Mouse (Mus musculus) large intestine, adult 2 months (tissue): ENCODE data around the gene Gpsm3. TPM values are rescaled to one million over a fixed set of nuclear protein-coding genes. Genes with fewer than 3 reads are reported as not detected.
"Not testable (repeated sequence)": the region's sequence is repeated elsewhere in the genome, so short reads cannot be mapped to it uniquely, and the experiment has no call there.

Experiments used
- DNase-seq: peaks from one replicate; pipeline ENCODE4 v3.0.0-alpha.2; 2012; ENCODE audit warnings: low read depth, low spot score
- WGBS: fragments of 180-500 bp; shearing (Covaris S2); methylation state at CpG from one replicate; pipeline ENCODE4 v1.1.7; 2018; 5-methylcytosine and 5-hydroxymethylcytosine counted together
- polyA plus RNA-seq: library from polyadenylated mRNA; depleted of rRNA; stranded (reverse); fragments of >200 nt; gene quantifications from 2 replicates; pipeline ENCODE4 v1.2.3, GENCODE M21; 2012; rRNA removed

Gpsm3 gene
- 11.2 and 11.8 TPM in 2 replicates for polyA plus RNA-seq

DNA sequence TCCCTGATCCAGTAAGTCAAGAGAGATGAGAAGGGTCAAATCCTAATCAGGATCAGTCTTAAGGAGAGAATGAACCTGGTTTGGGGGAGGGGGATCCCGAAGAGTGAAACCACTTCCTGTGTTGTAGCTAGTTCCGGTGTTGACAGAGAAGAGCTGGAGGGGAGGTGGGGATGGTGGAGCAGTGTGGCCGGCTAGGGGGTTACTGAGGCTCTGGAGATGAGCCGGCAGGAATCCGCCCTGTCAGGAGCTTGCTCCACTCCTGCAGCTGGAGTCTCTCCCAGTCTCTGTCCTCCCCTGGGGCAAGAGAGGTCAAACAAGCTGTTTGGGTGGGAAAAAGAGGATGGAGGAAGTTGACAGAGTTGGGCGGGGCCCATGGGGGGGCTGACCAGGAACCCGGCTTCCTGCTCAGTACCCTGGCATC is at the start of gene Gpsm3:
Gpsm3 (plus strand) TSS at position 126 of the 421 bp plus-strand sequence.
- DNase-seq, result no peak
- WGBS, result 15% methylated on average over 7 of the region's 7 CpGs

DNA sequence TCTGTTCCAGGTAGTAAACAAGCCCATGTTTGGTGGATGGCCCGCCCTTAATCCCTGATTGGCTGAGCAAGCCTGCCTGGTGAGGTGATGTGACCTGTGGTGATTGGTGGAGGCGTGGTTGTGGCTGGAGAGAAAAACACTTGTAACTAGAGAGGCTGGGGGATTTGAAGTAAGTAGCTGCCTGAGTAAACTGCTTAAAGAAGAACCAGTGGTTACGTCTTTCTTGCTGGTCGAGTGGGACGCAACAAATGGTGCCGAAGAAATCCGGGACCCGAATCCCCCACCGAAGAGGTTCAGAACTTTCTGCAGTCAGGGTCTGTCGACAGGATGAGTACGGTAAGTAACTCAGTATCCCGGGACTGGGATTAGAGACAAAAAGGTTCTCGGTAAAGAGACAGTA is 46.0 kb upstream of the Gpsm3 start:
- DNase-seq, result not testable (repeated sequence)
- 96% methylated on average over 13 of the region's 13 CpGs for WGBS

DNA sequence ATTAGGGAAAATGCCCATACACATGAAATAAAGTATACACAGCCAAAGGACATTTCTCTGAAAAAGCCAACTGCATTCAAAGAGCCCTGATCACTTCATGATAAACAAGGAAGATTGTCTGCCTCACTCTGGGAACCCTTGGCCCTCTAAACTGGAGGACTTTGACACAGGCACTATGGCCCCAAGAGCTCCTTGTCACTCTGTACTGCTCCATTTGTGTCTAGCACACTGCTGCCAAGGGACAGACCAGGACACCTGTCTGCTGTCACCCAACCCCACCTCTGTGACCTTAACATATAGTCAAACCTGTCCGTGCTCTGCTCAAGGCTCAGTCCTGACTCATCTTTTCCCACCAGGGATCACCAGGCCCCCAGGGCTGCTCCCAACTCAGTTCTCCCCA is 42.8 kb upstream of the Gpsm3 start:
- no peak for DNase-seq
- 74% methylated on average over 1 of the region's 1 CpGs for WGBS

DNA sequence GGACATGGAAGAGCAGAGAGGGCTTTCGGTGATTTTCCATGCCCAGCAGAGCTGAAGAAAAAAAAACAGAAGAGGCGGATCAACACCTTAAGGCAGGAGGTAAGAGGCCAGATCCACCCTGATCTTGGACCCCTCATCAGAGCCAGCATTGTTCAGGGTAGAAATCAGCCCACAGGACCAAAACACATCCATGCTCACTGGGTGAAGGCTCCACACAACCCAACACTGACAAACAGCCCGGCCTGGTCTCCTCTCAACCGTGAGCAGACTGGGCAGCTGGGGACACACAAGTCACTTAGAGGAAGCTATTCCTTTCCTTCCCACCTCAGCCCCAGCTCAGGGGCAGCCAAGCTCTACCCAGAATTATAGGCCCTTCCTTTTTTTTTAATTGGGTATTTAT is 42.0 kb upstream of the Gpsm3 start:
- 93% methylated on average over 4 of the region's 4 CpGs for WGBS
- DNase-seq, result no peak

DNA sequence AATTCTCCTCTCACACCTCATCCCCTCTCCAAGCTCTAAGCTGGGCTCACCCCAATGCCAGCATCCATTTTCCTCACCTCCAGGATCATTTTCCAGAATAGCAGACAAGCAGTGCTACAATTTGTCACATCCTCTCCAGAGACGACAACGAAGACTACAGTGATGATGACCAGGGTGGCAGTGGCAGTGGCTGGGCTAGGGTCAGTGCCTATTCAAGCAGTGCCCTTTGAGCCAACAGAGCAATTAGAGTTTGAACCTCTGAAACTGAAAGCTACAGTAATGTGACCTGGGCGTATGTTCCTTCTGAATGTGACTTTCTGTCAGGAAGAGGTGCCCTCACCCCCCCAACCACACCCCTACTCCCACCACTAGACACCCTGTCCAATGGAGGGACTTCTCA is 40.5 kb upstream of the Gpsm3 start:
- WGBS, result 70% methylated on average over 3 of the region's 3 CpGs
- DNase-seq, result no peak

DNA sequence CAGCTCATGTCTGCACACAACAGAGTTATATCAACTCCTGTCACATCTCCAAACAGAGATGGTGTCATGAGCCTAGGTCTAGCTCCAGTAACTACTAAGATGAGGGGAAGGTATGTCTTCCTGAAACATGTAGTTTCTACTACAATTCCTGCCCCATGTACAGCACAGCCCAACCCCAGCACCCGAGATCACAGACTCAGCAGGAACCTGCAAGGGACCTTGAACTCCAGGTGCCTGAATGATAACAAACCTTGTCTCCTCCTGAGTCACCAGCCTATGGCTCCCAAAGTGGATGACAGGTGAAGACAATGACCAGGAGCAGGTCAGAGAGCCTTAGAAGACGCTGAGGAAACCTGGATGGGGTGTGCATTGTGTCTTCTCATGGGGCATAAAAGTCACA is 39.8 kb upstream of the Gpsm3 start:
- 52% methylated on average over 2 of the region's 2 CpGs for WGBS
- DNase-seq, result no peak

DNA sequence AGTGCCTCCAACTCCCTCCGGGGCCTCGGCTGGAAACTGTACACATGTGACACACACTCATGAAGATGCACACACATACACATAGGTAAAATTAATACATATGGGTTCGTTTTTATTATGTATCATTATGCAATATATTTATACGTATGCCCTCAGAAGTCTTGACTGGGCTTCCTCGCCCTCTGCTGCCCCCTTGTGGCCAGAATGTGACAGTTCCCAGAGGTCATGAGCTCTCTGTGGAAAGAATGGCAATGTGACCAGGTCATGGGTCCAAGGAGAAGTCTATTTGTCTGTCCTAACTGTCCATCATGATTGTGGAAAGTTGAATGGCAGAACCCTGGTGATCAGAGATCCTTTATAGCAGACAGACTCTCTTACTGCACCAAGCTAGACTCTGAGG is 34.1 kb upstream of the Gpsm3 start:
- peak; percentile 64 for DNase-seq
- 18% methylated on average over 5 of the region's 5 CpGs for whole genome bisulfite sequencing

DNA sequence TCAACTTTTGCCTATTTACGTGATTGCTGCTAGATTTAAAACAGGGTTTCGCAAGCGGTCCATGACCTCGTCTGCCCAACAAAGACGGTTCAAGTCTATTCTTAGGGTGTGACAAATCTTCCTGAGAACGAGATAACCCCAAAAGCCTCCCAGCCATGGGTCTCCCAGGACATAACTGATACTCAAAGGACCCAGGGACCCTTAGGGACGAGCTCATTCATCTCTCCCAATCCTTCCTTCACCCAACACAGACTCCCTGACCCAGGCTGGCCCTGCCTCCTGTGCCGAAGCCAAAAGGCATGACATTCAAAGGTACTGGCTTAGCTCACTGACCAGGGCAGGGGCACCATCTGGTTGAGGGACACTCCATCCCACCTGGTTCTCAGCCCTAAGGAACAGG is 33.2 kb upstream of the Gpsm3 start:
- WGBS, result 73% methylated on average over 8 of the region's 8 CpGs
- no peak for DNase-seq

DNA sequence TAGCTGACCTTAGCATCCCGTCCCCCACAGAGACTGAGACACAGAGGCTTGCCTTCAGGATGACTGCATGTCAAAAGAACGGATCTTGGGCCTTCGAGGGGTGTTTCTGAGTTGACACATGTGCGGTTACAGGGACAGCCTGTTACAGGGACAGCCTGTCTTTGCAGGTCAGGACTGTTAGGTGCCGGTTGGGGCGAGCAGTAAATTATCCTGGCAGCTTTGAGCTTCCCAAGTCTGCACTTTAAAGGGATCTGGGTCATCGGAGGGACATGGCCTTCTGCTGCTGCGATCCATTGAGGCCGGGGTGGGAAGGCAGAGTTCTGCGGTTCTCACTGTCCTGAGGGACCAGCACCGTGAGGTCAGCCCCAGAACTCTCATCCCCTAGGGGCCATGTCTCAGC is 32.2 kb upstream of the Gpsm3 start:
- DNase-seq, result no peak
- WGBS, result 76% methylated on average over 11 of the region's 11 CpGs

DNA sequence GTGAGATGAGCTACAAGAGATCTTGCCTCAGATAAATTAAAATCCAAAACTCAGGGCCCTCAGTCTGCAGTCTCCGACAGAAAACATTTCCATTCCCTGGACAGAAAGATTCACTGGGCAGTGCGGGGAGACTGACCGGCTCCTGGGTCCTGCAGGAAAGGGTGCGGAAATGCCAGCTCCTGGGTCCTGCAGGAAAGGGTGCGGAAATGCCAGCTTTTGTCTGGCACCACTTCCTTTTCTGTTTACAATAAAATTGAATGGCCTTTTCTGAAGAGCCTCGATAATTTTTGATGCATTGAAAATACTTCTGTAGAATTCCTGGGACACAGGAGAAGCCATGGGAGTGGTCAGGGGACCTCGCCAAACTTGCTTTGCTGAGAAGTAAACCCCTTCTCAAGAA is 30.5 kb upstream of the Gpsm3 start:
- DNase-seq, result no peak
- WGBS, result 84% methylated on average over 7 of the region's 7 CpGs

DNA sequence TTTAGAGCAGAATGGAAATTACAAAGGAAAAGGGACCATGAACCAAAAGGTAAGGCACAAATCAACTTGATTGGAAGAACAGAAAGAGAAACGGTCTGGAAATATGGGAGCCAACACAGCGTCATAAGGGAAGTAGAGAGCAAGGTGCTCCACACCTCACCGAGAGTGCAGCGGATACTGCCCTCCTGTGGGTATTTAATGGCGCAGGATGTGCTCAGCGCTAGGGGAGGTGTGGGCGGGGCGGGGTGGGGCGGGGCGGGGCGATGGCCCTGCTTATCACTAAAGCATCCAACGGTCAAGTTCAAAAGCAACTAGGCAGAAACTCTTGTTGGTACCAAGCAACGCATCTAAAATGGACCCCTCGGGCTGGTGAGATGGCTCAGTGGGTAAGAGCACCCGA is 29.7 kb upstream of the Gpsm3 start:
- peak; percentile 43 for DNase-seq

DNA sequence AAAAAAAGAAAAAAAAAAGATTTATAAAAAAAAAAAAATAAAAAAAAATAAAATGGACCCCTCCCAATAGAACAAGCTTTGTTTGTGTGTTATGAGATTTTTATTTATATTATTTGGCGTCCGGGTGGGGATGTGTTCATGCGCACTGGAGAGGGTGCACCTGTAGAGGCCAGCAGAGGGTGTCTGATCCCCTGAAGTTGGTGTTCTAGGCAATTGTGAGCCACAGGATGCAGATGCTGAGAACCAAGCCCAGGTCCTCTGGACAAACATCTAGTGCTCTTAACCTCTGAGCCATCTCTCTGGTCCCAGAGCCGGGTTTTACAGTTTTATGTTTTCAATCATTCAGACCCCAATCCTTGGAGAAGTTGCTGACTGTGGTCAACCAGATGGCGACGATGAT is 29.2 kb upstream of the Gpsm3 start:
- 92% methylated on average over 6 of the region's 6 CpGs for WGBS
- DNase-seq, result no peak

More for the DNA sequence above, 29.7 kb upstream of the Gpsm3 start:
- WGBS, result 17% methylated on average over 15 of the region's 15 CpGs

DNA sequence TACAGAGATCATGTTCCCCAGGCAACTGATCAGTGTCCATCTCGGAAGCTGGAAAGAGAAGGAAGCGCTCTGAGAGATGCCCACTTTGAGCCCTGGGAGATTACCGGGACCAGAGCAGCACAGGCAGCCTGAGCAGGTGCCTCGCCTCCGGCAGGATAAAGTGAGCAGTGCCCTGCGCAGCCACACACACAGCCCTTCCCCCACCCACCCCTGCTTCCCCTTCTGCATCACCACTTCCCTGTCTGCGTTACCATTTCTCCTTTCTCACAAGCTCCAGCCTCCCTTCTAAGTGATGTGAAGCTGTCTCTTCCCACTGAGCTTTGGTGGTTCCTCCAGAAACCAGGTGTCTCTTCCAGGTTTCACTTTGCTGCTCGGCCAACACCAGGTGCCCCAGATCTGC is 28.4 kb upstream of the Gpsm3 start:
- WGBS, result 66% methylated on average over 8 of the region's 8 CpGs
- DNase-seq, result no peak

DNA sequence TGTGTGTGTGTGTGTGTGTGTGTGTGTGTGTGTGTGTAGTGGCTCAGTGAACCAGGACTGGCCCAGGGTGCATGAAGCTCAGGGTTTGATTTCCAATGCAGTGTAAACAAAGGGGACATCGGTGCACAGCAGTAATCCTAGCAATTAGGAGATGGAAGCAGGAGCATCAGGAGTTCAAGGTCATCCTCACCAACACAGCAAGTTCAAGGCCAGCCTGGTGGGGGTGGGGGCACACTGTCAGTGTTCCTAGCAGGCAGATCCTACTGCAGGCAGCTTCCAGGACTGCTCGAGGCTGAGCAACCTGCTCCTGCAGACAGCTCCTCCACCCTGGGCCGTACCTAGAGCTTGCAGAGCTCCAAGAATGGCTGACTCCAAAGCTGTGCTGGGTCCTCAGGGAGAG is 27.0 kb upstream of the Gpsm3 start:
- 59% methylated on average over 3 of the region's 3 CpGs for WGBS
- DNase-seq, result no peak

DNA sequence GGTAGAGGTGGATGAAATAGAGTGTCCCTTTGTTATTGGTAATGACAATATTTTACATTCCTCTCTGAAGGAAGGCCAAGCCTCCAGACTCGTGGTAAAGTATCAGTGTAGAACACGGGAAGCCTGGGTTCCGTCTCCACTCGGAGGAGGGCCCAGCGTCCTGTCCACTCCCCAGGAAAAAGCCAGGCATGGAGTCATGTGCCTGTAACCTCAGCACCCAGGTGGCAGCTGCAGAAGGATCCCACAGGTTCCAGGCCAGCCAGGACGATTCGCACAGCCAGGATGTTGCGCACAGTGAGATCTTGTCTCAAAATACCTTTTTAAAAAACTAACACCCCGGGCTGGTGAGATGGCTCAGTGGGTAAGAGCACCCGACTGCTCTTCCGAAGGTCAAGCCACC is 26.3 kb upstream of the Gpsm3 start:
- WGBS, result 73% methylated on average over 11 of the region's 11 CpGs
- DNase-seq, result no peak

DNA sequence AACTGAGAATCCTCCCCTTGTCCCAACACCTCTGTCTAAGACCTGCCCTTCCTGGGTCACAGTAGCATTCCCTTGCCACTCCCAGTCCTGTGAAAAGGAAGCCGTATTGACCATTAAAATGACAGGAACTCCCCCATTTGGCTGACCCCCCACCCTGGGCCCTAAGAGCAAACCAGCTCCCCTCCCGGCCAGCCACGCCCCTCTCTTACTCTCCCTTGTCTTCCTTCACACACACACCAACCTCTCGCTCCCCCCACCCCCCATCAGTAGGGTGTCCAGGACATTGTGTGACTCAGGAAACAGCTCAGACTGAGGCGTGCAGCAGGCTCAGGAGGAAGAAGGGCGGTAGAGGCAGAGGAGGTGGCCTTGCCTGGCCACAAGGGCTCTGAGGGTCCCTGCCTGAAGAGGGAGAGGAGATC is 25.6 kb upstream of the Gpsm3 start, which contains the start of gene Notch4:
Notch4 (plus strand) TSS at position 266 of the 419 bp plus-strand sequence.
- WGBS, result 8% methylated on average over 6 of the region's 6 CpGs
- no peak for DNase-seq

DNA sequence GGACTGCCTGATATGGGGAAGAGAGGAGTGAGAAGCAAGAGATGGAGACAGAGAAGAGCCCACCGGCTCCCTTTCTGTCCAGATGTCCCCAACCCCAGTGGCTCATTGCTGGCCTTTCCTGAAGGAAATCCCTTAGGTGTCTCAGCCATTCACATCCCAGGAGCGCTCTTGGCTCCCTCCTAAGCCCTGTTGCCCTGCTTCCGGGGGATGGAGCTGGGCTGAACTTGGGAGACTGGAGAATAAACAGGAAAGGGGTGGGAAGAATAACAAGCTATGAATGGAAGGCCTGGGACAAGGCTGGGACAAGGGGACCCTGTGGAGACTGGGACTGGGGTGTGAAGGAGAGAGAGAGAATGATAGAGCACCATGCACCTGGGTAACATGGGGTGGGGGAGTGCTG is 24.8 kb upstream of the Gpsm3 start:
- WGBS, result 68% methylated on average over 3 of the region's 3 CpGs
- no peak for DNase-seq

DNA sequence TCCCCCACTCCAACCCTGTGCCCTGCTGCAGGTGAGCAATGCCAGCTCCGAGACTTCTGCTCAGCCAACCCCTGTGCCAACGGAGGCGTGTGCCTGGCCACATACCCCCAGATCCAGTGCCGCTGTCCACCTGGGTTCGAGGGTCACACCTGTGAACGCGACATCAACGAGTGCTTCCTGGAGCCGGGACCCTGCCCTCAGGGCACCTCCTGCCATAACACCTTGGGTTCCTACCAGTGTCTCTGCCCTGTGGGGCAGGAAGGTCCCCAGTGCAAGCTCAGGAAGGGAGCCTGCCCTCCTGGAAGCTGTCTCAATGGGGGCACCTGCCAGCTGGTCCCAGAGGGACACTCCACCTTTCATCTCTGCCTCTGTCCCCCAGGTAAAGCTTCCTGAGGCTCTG is 22.3 kb upstream of the Gpsm3 start:
- WGBS, result 53% methylated on average over 9 of the region's 9 CpGs
- no peak for DNase-seq

DNA sequence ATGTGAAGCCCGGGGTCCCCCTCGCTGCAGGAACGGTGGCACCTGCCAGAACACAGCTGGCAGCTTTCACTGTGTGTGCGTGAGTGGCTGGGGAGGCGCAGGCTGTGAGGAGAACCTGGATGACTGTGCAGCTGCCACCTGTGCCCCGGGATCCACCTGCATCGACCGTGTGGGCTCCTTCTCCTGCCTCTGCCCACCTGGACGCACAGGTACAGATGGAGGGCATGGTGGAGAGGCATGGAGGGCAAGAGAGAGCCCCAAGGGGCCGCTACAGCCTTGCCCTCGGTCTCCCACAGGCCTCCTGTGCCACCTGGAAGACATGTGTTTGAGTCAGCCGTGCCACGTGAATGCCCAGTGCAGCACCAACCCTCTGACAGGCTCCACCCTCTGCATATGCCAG is 21.2 kb upstream of the Gpsm3 start:
- WGBS, result 68% methylated on average over 13 of the region's 13 CpGs

DNA sequence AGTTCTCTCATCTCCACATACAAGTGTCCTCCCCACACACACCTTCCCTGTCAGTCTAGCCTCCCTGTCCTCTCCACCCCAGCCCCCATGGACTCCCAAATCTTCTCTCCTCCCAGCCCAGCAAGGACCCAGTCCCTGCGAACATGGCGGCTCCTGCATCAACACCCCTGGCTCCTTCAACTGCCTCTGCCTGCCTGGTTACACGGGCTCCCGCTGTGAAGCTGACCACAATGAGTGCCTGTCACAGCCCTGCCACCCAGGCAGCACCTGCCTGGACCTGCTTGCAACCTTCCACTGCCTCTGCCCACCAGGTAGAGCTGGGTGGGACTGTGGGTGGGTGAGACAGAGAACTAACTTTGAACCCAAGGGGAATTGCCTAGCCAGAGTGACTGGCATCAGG is 19.7 kb upstream of the Gpsm3 start:
- DNase-seq, result no peak
- WGBS, result 80% methylated on average over 4 of the region's 4 CpGs

More for the DNA sequence above, 21.2 kb upstream of the Gpsm3 start:
- DNase-seq, result no peak

DNA sequence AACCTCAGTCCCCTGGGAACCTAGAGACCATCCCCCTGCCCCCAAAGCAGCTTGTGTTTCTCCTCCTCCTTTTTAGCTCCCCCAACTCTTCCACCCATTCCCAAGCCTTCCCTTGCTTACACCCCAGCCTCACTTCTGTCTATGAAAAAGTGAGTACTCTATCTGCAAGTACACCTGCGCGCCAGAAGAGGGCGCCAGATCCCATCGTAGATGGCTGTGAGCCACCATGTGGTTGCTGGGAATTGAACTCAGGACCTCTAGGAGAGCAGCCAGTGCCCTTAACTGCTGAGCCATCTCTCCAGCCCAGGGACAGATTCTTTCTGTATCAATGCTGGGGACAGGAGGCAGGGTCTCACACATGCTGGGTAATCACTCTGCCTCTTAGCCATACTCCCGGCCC is 17.7 kb upstream of the Gpsm3 start:
- no peak for DNase-seq
- 32% methylated on average over 5 of the region's 5 CpGs for WGBS

DNA sequence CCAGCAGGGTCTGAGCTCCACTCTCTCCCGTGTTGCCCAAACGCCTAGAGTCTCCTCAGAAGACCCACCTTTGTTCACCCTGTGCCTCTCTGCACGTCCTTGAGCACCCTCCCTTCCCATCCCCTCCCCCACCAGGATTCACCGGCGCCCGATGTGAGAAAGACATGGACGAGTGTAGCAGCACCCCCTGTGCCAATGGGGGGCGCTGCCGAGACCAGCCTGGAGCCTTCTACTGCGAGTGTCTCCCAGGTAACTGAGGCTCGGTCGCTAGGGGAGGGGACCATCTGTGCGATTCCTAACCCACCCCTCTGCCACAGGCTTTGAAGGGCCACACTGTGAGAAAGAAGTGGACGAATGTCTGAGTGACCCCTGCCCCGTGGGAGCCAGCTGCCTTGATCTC is 17.2 kb upstream of the Gpsm3 start:
- 54% methylated on average over 15 of the region's 15 CpGs for WGBS

More for the DNA sequence above, 17.2 kb upstream of the Gpsm3 start:
- no peak for DNase-seq
